Mouse (Mus musculus) splenic B cell, adult 2 months (primary cell): Measurements from ENCODE around the gene Gria3.

ENCODE experiments used
- DNase-seq: peaks from one replicate; pipeline ENCODE4 v3.0.0-alpha.2; 2011; ENCODE audit warnings: low read depth, low spot score
- H3K27me3 ChIP-seq: 2 replicates; pipeline ENCODE4 v1.6.1; 2012; ENCODE audit warnings: mild to moderate bottlenecking, low read length, moderate library complexity, mixed read lengths; ENCODE audit not compliant: control insufficient read depth, poor library complexity, insufficient read depth, severe bottlenecking
- H3K36me3 ChIP-seq: 2 replicates; pipeline ENCODE4 v1.6.1; 2012; ENCODE audit warnings: mild to moderate bottlenecking, low read length, moderate library complexity, mixed read lengths; ENCODE audit not compliant: control insufficient read depth, poor library complexity, insufficient read depth, severe bottlenecking

Gria3 gene

DNA sequence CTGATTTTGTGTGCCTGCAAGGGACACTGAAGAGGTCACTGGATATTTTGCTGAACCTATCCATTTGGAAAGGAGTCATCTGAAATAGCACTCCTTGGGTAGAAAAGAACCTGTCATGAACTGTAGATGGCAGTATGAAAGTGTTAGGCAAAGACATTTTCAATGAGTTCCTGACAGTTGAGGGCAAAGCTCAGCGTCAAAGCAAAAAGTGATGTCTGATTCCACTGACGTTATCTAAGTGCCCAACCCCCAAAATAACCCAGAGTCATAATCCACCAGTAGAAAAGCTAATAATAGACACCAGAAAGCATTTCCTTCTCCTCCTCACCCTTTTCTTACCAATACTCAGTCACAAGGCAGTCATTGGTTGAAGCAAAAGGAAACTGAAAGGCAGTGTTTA lies 244.3 kb downstream of the Gria3 start:
- DNase-seq, result no peak
- Histone ChIP-seq H3K36me3 (no peaks in the 10 kb centered on the region), H3K27me3 (no peaks in the 10 kb centered on the region)

- H3K36me3 ChIP-seq, result no peaks in the 10 kb centered on the region
- no peak for DNase-seq
- no peaks in the 10 kb centered on the region for H3K27me3 ChIP-seq
Observed at GRCm38 (mm10) chrX:41657791-41658190, 257.1 kb downstream of the Gria3 start.

DNA sequence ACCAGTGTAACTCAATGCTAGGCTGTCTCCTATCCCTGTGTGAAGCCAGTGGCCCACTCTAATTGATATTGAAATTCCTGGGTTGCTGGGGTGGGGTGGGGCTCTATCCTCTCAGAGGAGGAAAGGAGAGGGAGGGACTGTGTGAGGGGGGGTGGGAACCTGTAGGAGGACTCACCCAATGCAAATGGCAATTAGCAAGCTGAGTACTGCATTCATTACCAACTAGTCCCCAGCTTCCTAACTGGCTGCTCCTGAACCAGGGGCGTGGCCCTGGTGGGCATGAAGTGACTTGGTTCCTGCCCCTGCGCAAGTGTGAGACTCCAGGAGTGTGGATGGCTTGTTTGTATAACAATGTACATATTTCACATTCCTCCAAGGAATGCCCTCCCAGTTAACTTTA lies 288.2 kb downstream of the Gria3 start:
- no peak for DNase-seq
- H3K36me3 ChIP-seq, result no peaks in the 10 kb centered on the region
- no peaks in the 10 kb centered on the region for H3K27me3 ChIP-seq

- no peaks in the 10 kb centered on the region for H3K36me3 ChIP-seq
- no peaks in the 10 kb centered on the region for H3K27me3 ChIP-seq
- DNase-seq, result no peak
Observed at GRCm38 (mm10) chrX:41692076-41692475, 291.4 kb downstream of the Gria3 start.
